Mouse (Mus musculus): ENCODE measurements around the gene Dlx3.

GRCm38 (mm10) chr11:95095596-95095995 is 24.3 kb upstream of the Dlx3 start:
- no peak for TF ChIP-seq CTCF (IDR thresholded peaks at IDR 0.05; ENCODE audit: low read depth)
- no peak for TF ChIP-seq EP300 (IDR thresholded peaks at IDR 0.05; ENCODE audit: low read depth)

Data from heart, postnatal 0 days (tissue).